Mouse (Mus musculus) intestine, postnatal 0 days (tissue): ENCODE measurements at regions not wholly inside any gene's neighbourhood (a gene's known extent, or its start where the extent isn't known, plus 50 kb on each side); places are given as distances from the start of the nearest gene placed in this dataset.

Experiments used
- ATAC-seq: fragments of 200-750 bp; cut with Nextera tagmentation; 2 replicates; pipeline ENCODE4 v1.8.0; 2017; ENCODE audit warnings: mild to moderate bottlenecking, moderate TSS enrichment, moderate library complexity
- H3K27ac ChIP-seq: fragments of 300-500 bp; sonication (generic); 2 replicates; pipeline ENCODE4 v1.5.1; 2014; ENCODE audit warnings: mild to moderate bottlenecking, low read depth, low read length, moderate library complexity
- H3K27me3 ChIP-seq: fragments of 300-500 bp; sonication (generic); replicated peaks from 2 replicates; pipeline ENCODE4 v1.6.1; 2014; ENCODE audit warnings: low read length, mixed read lengths; ENCODE audit not compliant: control insufficient read depth, insufficient read depth
- H3K36me3 ChIP-seq: fragments of 300-500 bp; sonication (generic); 2 replicates; pipeline ENCODE4 v1.6.1; 2014; ENCODE audit warnings: mild to moderate bottlenecking, moderate library complexity; ENCODE audit not compliant: control insufficient read depth, insufficient read depth
- H3K4me1 ChIP-seq: fragments of 300-500 bp; sonication (generic); replicated peaks from 2 replicates; pipeline ENCODE4 v1.6.1; 2014; ENCODE audit warnings: antibody characterized with exemption, low read length, mixed read lengths; ENCODE audit not compliant: control insufficient read depth, insufficient read depth
- H3K4me2 ChIP-seq: fragments of 300-500 bp; sonication (generic); replicated peaks from 2 replicates; pipeline ENCODE4 v1.6.1; 2014; ENCODE audit warnings: low read depth, mild to moderate bottlenecking, moderate library complexity
- H3K4me3 ChIP-seq: fragments of 300-500 bp; sonication (generic); 2 replicates; pipeline ENCODE4 v1.5.1; 2014; ENCODE audit warnings: low read depth, low read length
- H3K9ac ChIP-seq: fragments of 300-500 bp; sonication (generic); 2 replicates; pipeline ENCODE4 v1.6.1; 2014; ENCODE audit warnings: mild to moderate bottlenecking, low read depth, low read length
- H3K9me3 ChIP-seq: fragments of 300-500 bp; sonication (generic); 2 replicates; pipeline ENCODE4 v1.6.1; 2016; ENCODE audit warnings: mixed run types; ENCODE audit not compliant: control insufficient read depth
- CTCF ChIP-seq: sonication (generic); IDR thresholded peaks from 2 replicates; pipeline ENCODE4 v1.5.1; 2016; ENCODE audit warnings: low read depth, mild to moderate bottlenecking, control low read depth, antibody characterized with exemption, moderate library complexity
- WGBS: fragments of 180-500 bp; shearing (Covaris S2); extraction: QIAGEN DNeasy Blood & Tissue Kit; methylation state at CpG from one replicate; pipeline ENCODE4 v1.1.7; 2014; 5-methylcytosine and 5-hydroxymethylcytosine counted together

- Histone ChIP-seq H3K36me3 (no peaks in the 10 kb centered on the region), H3K4me3 (no peak overlapping the region), H3K9me3 (no peaks in the 10 kb centered on the region), H3K9ac (no peak overlapping the region), H3K4me2 (no peak overlapping the region), H3K27me3 (no peaks in the 10 kb centered on the region), H3K27ac (no peak overlapping the region), H3K4me1 (no peaks in the 10 kb centered on the region)
- no peak for TF ChIP-seq CTCF
- WGBS = 78% methylated on average over 3 of the region's 3 CpGs
- ATAC-seq = no peak
These were observed 57.6 kb upstream of the Plcl2 start for GRCm38 (mm10) chr17:50451606-50452005.

GRCm38 (mm10) chr17:50453524-50453923 is 55.7 kb upstream of the Plcl2 start:
- H3K4me3 ChIP-seq = no peak overlapping the region
- H3K9ac ChIP-seq = no peak overlapping the region
- ATAC-seq = no peak
- no peaks in the 10 kb centered on the region for H3K27me3 ChIP-seq
- no peak overlapping the region for H3K4me2 ChIP-seq
- no peak for TF ChIP-seq CTCF
- no peaks in the 10 kb centered on the region for H3K36me3 ChIP-seq
- H3K27ac ChIP-seq = no peak overlapping the region
- no peaks in the 10 kb centered on the region for H3K4me1 ChIP-seq
- no peaks in the 10 kb centered on the region for H3K9me3 ChIP-seq

GRCm38 (mm10) chr17:50453956-50454355 is 55.2 kb upstream of the Plcl2 start:
- Histone ChIP-seq H3K9me3 (no peaks in the 10 kb centered on the region), H3K27ac (no peak overlapping the region), H3K4me2 (no peak overlapping the region), H3K27me3 (no peaks in the 10 kb centered on the region), H3K4me3 (no peak overlapping the region), H3K4me1 (no peaks in the 10 kb centered on the region), H3K9ac (no peak overlapping the region), H3K36me3 (no peaks in the 10 kb centered on the region)
- TF ChIP-seq CTCF = no peak
- 47% methylated on average over 5 of the region's 5 CpGs for WGBS
- ATAC-seq = no peak

- TF ChIP-seq CTCF = no peak
- Histone ChIP-seq H3K36me3 (no peaks in the 10 kb centered on the region), H3K9ac (no peak overlapping the region), H3K27ac (no peak overlapping the region), H3K9me3 (no peaks in the 10 kb centered on the region), H3K4me2 (no peak overlapping the region), H3K27me3 (no peaks in the 10 kb centered on the region), H3K4me3 (no peak overlapping the region), H3K4me1 (no peaks in the 10 kb centered on the region)
- 88% methylated on average over 5 of the region's 5 CpGs for WGBS
- ATAC-seq = no peak
These were observed 54.3 kb upstream of the Plcl2 start for GRCm38 (mm10) chr17:50454917-50455316.

GRCm38 (mm10) chr17:50455719-50456118 is 53.5 kb upstream of the Plcl2 start:
- Histone ChIP-seq H3K4me2 (no peak overlapping the region), H3K27ac (no peak overlapping the region), H3K36me3 (no peaks in the 10 kb centered on the region), H3K9me3 (no peaks in the 10 kb centered on the region), H3K4me1 (no peaks in the 10 kb centered on the region), H3K4me3 (no peak overlapping the region), H3K27me3 (no peaks in the 10 kb centered on the region), H3K9ac (no peak overlapping the region)
- no peak for TF ChIP-seq CTCF
- ATAC-seq = no peak
- WGBS = 88% methylated on average over 10 of the region's 10 CpGs

DNA sequence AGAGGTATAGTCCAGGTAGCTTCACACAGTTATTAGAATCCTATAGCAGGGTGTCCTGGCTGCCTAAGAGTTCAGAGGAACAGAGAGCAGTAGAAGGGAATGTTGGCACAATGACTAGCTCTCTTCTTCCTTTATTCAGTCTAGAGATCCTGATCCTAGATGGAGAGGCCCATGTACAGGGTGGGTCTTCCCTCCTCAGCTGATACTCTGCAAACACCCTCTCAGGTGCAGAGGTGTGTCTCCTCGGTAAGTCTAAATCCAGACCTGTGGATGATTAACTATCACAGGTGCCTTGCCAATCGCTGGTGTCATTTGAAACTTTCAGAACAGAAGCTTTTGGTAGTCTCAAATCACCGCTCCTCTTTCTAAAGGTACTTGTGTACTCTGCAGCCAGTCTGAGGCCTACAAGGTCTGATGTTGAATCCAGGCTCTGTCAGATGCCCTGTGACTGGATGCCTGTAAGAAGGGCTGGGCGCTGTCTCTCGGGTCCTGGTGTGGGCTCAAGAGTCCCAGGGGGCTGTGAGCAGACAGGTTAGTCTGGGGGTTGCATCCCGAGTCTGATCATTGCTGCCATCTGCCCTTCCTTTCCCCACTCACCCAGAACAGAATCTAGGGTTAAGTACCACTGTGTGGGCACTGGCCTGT is 52.0 kb upstream of the Plcl2 start:
- H3K27ac ChIP-seq = no peak overlapping the region
- no peaks in the 10 kb centered on the region for H3K27me3 ChIP-seq
- WGBS = 53% methylated on average over 6 of the region's 6 CpGs
- no peak overlapping the region for H3K4me2 ChIP-seq
- H3K4me1 ChIP-seq = no peaks in the 10 kb centered on the region
- H3K9me3 ChIP-seq = no peaks in the 10 kb centered on the region
- no peak overlapping the region for H3K4me3 ChIP-seq
- H3K9ac ChIP-seq = no peak overlapping the region
- TF ChIP-seq CTCF = no peak
- no peak; the same call in 1 of the 2 replicates for ATAC-seq
- H3K36me3 ChIP-seq = no peaks in the 10 kb centered on the region

DNA sequence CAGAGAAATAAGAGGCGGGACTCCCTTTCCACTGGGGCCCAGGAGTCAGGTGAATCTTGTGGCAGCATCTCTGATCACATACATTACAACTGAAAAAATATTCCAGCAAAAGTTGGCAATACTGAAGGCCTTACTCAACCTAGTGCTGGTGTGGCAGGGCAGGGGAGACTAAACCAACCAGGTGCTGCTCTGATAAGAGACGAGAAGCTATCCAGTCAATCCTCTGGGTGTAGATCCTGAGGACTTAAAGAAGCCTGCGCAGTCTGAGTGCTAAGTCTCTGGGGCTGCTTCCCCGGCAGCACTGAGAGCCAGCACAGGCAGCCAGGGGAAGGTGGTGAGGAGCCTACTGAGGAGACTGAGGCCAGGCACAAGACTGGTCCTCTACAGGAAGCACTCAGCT is 51.0 kb upstream of the Plcl2 start:
- no peaks in the 10 kb centered on the region for H3K4me1 ChIP-seq
- ATAC-seq = no peak
- H3K36me3 ChIP-seq = no peaks in the 10 kb centered on the region
- no peak overlapping the region for H3K4me2 ChIP-seq
- H3K4me3 ChIP-seq = no peak overlapping the region
- TF ChIP-seq CTCF = no peak
- 66% methylated on average over 4 of the region's 4 CpGs for WGBS
- no peak overlapping the region for H3K9ac ChIP-seq
- H3K9me3 ChIP-seq = no peaks in the 10 kb centered on the region
- no peaks in the 10 kb centered on the region for H3K27me3 ChIP-seq
- no peak overlapping the region for H3K27ac ChIP-seq
